Mouse (Mus musculus) cerebellum, adult 2 months (tissue): ENCODE measurements at regions not wholly inside any gene's neighbourhood (a gene's known extent, or its start where the extent isn't known, plus 50 kb on each side); places are given as distances from the start of the nearest gene placed in this dataset.

ENCODE experiments used
- CTCF ChIP-seq: fragments of 200-500 bp; IDR thresholded peaks from 2 replicates; pipeline ENCODE4 v1.5.1; 2011; ENCODE audit warnings: low read depth, mild to moderate bottlenecking, control low read depth, low read length, moderate library complexity, borderline replicate concordance; ENCODE audit not compliant: insufficient read depth
- POLR2A ChIP-seq: fragments of 200-500 bp; IDR thresholded peaks from 2 replicates; pipeline ENCODE4 v1.6.1; 2011; ENCODE audit warnings: low read length, control low read depth, borderline replicate concordance; ENCODE audit not compliant: insufficient read depth

- TF ChIP-seq CTCF (no peak), POLR2A (no peak)
Observed at GRCm38 (mm10) chr16:39820131-39820530, 164.0 kb upstream of the Lsamp start.
